Mouse (Mus musculus): Measurements from ENCODE around the gene Pax4. TPM values are rescaled to one million over a fixed set of nuclear protein-coding genes. Genes with fewer than 3 reads are reported as not detected.

The Pax4 gene
- polyA plus RNA-seq, 1 experiment from 2014 or later, result not detected

DNA sequence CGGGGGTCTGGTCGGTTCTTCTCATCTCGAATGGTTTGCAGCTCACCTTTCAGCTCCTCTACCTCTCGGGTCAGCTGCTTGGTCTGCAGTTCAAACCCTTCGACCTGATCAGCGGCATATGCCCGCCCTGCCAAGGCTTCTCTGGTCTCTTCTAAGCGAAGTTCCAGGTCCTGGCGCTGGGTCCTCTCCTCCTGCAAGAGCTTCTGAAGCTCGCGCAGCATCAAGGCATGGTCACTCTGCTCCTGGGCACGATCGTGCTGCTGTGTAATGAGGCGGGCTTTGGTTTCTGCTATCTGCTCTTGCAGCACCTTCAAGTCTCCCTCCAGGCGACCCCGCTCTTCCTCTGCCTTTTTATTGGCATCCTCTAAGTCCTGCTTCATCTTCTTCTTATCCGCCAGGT lies 28.8 kb downstream of the Pax4 start:
- peak overlapping the region; percentile 94 for H3K27ac ChIP-seq
- H3K4me2 ChIP-seq, result peak overlapping the region; percentile 95
- 71% methylated on average over 17 of the region's 17 CpGs for WGBS (ENCODE audit: insufficient replicate concordance)
- DNase-seq (no peak), ATAC-seq (ENCODE audit: low read depth) (no peak)
- H3K4me3 ChIP-seq (replicated peaks), result peak overlapping the region; percentile 75
- no peaks in the 10 kb centered on the region for H3K27me3 ChIP-seq
- peaks cover 54% of the 10 kb centered on the region for H3K4me1 ChIP-seq (replicated peaks)
- peak overlapping the region; percentile 91 for H3K9ac ChIP-seq
- peaks cover 40% of the 10 kb centered on the region for H3K36me3 ChIP-seq
- no peaks in the 10 kb centered on the region for H3K9me3 ChIP-seq (replicated peaks)

DNA sequence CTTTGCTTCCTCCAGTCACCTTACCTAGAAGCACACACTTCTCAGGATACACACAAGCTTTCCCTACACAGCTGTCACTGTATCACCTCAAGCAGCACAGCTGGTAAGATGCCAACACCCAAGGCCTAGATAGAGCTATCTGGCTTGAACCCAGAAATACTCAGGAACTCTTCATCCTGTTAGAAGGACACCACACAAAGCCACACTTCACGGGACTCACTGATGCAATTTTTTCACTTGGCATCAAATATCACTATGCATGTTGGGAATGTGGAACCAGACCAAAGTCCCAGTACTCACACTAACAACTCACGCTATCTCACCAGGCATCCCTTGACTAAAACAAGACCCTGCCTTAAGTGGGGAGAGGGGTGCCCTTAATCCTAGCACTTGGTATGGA lies 29.5 kb downstream of the Pax4 start:
- Histone ChIP-seq H3K9ac (peak overlapping the region; percentile 91), H3K9me3 (replicated peaks) (no peaks in the 10 kb centered on the region), H3K4me2 (peak overlapping the region; percentile 95), H3K36me3 (peaks cover 38% of the 10 kb centered on the region), H3K27ac (no peak overlapping the region; the same call in 1 of the 2 replicates), H3K27me3 (no peaks in the 10 kb centered on the region), H3K4me1 (replicated peaks) (peaks cover 47% of the 10 kb centered on the region), H3K4me3 (replicated peaks) (peak overlapping the region; percentile 75)
- ATAC-seq (ENCODE audit: low read depth) (no peak), DNase-seq (no peak)
- WGBS (ENCODE audit: insufficient replicate concordance), result 83% methylated on average over 2 of the region's 2 CpGs

DNA sequence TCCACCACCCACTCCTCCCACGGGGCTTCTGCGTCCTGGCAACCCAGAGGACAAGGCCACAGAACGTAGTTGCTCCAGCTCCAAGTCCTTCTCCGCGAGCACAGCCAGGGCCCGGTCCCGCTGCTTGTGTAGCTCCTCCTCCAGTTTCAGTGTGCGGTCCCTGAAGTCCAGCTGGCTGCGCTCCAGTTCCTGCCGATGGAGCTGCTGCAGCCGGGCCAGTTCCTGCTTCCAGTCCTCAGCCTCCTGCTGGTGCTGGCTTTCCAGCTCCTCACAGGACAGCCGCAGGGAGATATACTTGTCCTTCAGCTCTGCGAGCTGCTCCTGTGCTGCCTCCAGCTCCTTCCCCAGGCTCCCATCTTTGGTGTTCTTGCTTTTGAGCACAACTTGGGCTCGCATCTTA lies 30.7 kb downstream of the Pax4 start:
- no peak for ATAC-seq (ENCODE audit: low read depth)
- H3K36me3 ChIP-seq, result peaks cover 38% of the 10 kb centered on the region
- no peaks in the 10 kb centered on the region for H3K27me3 ChIP-seq
- H3K4me2 ChIP-seq, result no peak overlapping the region
- peaks cover 42% of the 10 kb centered on the region for H3K4me1 ChIP-seq (replicated peaks)
- no peaks in the 10 kb centered on the region for H3K9me3 ChIP-seq (replicated peaks)
- WGBS (ENCODE audit: insufficient replicate concordance), result 90% methylated on average over 14 of the region's 14 CpGs
- H3K9ac ChIP-seq, result no peak overlapping the region
- DNase-seq, result no peak
- no peak overlapping the region for H3K27ac ChIP-seq
- H3K4me3 ChIP-seq (replicated peaks), result no peak overlapping the region

DNA sequence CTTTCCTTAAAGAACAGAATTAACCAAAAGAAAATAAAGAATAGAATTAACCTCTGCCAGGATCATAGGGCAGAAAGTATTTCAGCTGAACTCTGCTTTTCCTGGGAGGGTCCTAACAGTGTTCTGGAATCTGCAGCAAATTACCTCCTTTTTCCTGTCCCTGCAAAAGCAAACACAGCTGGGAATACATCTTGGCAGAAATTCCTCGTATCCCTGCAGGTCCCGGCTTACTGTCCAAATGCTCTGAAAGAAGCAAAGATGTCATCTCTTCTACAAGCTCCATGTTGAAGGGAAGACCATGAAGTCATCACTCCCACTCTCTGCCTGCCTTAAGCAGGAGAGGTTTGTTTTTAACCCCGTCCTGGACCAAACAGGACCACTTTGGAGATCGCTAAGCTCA lies 32.2 kb downstream of the Pax4 start:
- H3K4me1 ChIP-seq (replicated peaks), result peaks cover 29% of the 10 kb centered on the region
- peaks cover 38% of the 10 kb centered on the region for H3K36me3 ChIP-seq
- H3K27ac ChIP-seq, result no peak overlapping the region
- 78% methylated on average over 4 of the region's 4 CpGs for WGBS (ENCODE audit: insufficient replicate concordance)
- H3K9ac ChIP-seq, result no peak overlapping the region
- no peak for ATAC-seq (ENCODE audit: low read depth)
- H3K27me3 ChIP-seq, result no peaks in the 10 kb centered on the region
- no peak overlapping the region for H3K4me3 ChIP-seq (replicated peaks)
- no peaks in the 10 kb centered on the region for H3K9me3 ChIP-seq (replicated peaks)
- DNase-seq, result no peak
- no peak overlapping the region for H3K4me2 ChIP-seq

DNA sequence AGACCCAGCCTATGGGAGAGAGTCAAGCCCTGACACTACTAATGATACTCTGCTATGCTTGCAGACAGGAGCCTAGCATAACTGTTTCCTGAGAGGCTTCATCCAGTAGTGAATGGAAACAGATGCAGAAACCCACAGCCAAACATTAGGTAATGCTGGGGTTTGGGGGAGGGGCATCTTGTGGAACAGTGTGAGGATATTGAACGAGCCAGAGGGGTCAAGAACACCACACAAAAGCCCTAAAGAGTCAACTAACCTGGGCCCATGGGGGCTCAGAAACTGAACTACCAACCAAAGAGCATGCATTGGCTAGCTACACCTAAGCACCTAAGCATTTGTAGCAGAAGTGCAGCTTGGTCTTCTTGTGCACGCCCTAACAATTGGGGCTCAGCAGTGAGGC lies 37.9 kb downstream of the Pax4 start:
- Histone ChIP-seq H3K4me1 (replicated peaks) (no peaks in the 10 kb centered on the region), H3K4me2 (no peak overlapping the region), H3K36me3 (peaks cover 10% of the 10 kb centered on the region), H3K27ac (no peak overlapping the region), H3K9me3 (replicated peaks) (no peaks in the 10 kb centered on the region), H3K27me3 (no peaks in the 10 kb centered on the region), H3K9ac (no peak overlapping the region), H3K4me3 (replicated peaks) (no peak overlapping the region)
- DNase-seq (no peak), ATAC-seq (ENCODE audit: low read depth) (no peak)
- WGBS (ENCODE audit: insufficient replicate concordance), result 48% methylated on average over 2 of the region's 2 CpGs

DNA sequence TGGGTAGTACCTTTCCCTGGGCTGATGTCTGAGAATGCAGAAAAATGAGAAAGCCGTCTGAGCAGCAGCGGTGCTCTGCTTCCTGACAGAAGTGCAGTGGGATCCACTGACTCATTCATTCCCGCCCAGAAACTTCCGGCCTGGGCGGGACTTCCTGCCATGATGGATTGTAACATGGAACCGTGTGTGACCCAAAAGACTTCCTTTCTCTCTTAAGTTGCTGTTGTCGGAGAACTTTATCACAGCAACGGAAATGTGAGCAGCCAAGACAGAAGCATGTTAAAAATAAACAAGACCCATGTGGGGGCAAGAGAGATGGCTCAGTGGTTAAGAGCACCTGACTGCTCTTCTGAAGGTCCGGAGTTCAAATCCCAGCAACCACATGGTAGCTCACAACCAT lies 39.1 kb downstream of the Pax4 start:
- DNase-seq (no peak), ATAC-seq (ENCODE audit: low read depth) (no peak)
- WGBS (ENCODE audit: insufficient replicate concordance), result 41% methylated on average over 9 of the region's 9 CpGs
- Histone ChIP-seq H3K27ac (no peak overlapping the region), H3K9ac (no peak overlapping the region), H3K27me3 (no peaks in the 10 kb centered on the region), H3K4me3 (replicated peaks) (no peak overlapping the region), H3K4me2 (peak overlapping the region; percentile 3; the same call in 1 of the 2 replicates), H3K4me1 (replicated peaks) (no peaks in the 10 kb centered on the region), H3K9me3 (replicated peaks) (no peaks in the 10 kb centered on the region), H3K36me3 (peaks cover under 1% of the 10 kb centered on the region; the same call in 1 of the 2 replicates)

- DNase-seq (no peak), ATAC-seq (ENCODE audit: low read depth) (no peak)
- Histone ChIP-seq H3K27me3 (peaks cover 57% of the 10 kb centered on the region), H3K9me3 (replicated peaks) (no peaks in the 10 kb centered on the region), H3K9ac (no peak overlapping the region), H3K4me2 (no peak overlapping the region), H3K4me1 (replicated peaks) (no peaks in the 10 kb centered on the region), H3K36me3 (no peaks in the 10 kb centered on the region), H3K27ac (no peak overlapping the region), H3K4me3 (replicated peaks) (no peak overlapping the region)
- 71% methylated on average over 4 of the region's 4 CpGs for WGBS (ENCODE audit: insufficient replicate concordance)
Observed at GRCm38 (mm10) chr6:28399791-28400190, 49.4 kb downstream of the Pax4 start.

DNA sequence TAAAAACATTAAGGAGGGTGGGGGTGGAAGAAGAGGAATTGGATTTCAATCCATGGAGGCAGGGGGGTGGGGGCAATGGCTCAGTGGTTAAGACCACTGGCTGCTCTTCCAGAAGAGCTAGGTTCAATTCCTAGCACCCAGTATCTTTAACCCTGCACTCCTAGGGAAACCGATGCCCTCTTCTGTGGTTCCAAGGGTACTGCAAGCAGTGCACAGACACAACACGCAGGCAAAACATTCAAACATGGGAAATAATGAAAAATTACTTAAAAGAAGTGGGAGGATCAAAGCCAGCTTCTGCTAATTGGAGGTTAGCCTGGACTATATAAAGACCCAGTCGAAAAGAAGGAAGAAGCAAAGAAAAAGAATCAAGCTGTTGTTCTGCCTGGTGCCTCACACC lies 50.4 kb downstream of the Pax4 start:
- Histone ChIP-seq H3K4me2 (no peak overlapping the region), H3K9me3 (replicated peaks) (no peaks in the 10 kb centered on the region), H3K9ac (no peak overlapping the region), H3K27me3 (peaks cover 63% of the 10 kb centered on the region), H3K4me1 (replicated peaks) (no peaks in the 10 kb centered on the region), H3K27ac (no peak overlapping the region), H3K4me3 (replicated peaks) (no peak overlapping the region), H3K36me3 (no peaks in the 10 kb centered on the region)
- WGBS (ENCODE audit: insufficient replicate concordance), result 63% methylated on average over 3 of the region's 3 CpGs
- ATAC-seq (ENCODE audit: low read depth), result no peak
- DNase-seq, result no peak

- WGBS (ENCODE audit: insufficient replicate concordance), result 2% methylated on average over 33 of the region's 33 CpGs
- DNase-seq (no peak), ATAC-seq (ENCODE audit: low read depth) (no peak)
- Histone ChIP-seq H3K9me3 (replicated peaks) (no peaks in the 10 kb centered on the region), H3K4me1 (replicated peaks) (no peaks in the 10 kb centered on the region), H3K4me2 (peak within 1 kb of the TSS; percentile 59), H3K27me3 (peaks cover 63% of the 10 kb centered on the region), H3K9ac (no peak within 1 kb of the TSS), H3K36me3 (no peaks in the 10 kb centered on the region), H3K4me3 (replicated peaks) (peak within 1 kb of the TSS; percentile 41), H3K27ac (no peak within 1 kb of the TSS)
Observed at GRCm38 (mm10) chr6:28397681-28398203, 51.4 kb downstream of the Pax4 start, which contains the start of gene Zfp800. Zfp800 (minus strand) TSS chr6:28398005.

GRCm38 (mm10) chr6:28396853-28397457 lies 52.2 kb downstream of the Pax4 start:
- Histone ChIP-seq H3K4me3 (replicated peaks) (peak overlapping the region; percentile 41), H3K4me1 (replicated peaks) (no peaks in the 10 kb centered on the region), H3K36me3 (no peaks in the 10 kb centered on the region), H3K9me3 (replicated peaks) (no peaks in the 10 kb centered on the region), H3K4me2 (peak overlapping the region; percentile 59), H3K9ac (no peak overlapping the region), H3K27me3 (peaks cover 63% of the 10 kb centered on the region), H3K27ac (no peak overlapping the region)
- WGBS (ENCODE audit: insufficient replicate concordance), result 4% methylated on average over 19 of the region's 19 CpGs
- ATAC-seq (ENCODE audit: low read depth), result no peak
- no peak for DNase-seq

DNA sequence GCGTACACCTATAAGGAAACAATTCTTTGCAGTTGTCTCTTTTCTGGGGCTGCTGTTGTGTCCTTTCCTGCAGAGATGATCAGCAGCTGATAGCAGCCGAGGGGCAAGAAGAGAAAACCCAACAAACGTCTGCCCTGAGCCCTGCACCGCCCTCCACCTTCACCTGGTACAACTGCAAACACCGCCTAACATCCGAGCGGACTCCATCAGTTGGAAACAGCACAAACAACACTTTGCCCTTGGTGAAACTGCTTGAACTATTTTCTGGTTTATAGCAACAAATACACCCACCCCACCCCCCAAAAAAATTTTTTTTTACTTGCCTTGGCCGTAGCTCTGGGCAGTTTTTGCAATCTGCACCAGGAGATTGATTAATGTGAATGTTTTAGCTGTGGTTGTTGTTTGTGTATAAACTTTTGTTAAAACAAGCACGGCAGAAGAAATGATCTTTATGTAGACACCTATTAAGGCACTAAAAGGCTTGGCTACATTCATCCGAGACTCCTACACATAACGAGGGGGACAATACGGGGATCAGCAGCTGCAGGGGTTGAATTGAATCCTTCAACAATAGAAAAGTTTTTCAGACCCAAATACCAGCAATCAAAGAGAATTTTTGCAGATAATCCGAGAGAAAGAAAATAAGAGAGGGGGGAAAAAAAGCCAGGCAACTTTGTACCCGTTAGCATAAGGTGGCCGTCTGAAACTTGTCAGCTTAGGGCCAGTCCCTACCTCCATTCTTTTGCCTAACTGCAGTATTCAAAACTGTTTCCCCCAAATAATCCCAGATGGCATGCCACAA lies 52.9 kb downstream of the Pax4 start:
- H3K9me3 ChIP-seq (replicated peaks), result no peaks in the 10 kb centered on the region
- DNase-seq (no peak), ATAC-seq (ENCODE audit: low read depth) (no peak)
- no peaks in the 10 kb centered on the region for H3K36me3 ChIP-seq
- H3K4me3 ChIP-seq (replicated peaks), result no peak overlapping the region
- peaks cover 63% of the 10 kb centered on the region for H3K27me3 ChIP-seq
- H3K9ac ChIP-seq, result no peak overlapping the region
- H3K27ac ChIP-seq, result no peak overlapping the region
- H3K4me2 ChIP-seq, result no peak overlapping the region
- 29% methylated on average over 15 of the region's 15 CpGs for WGBS (ENCODE audit: insufficient replicate concordance)
- no peaks in the 10 kb centered on the region for H3K4me1 ChIP-seq (replicated peaks)
